11 mouse cellular contexts compared by ENCODE assay signal in genomic region chr9:72094675-72095074, GRCm38 (mm10). TPM values are rescaled to one million over a fixed set of nuclear protein-coding genes. Genes with fewer than 3 reads are reported as not detected.
DNase-seq lines count a peak whose midpoint lies in the region; ATAC-seq and TF ChIP-seq lines count a peak whose summit lies in the region.
"Had no signal": no experiment of that assay in that cellular context is flagged by ENCODE, and none has a peak within 500 bp of the region (broad histone marks: within the 10 kb centered on the region; RNA-seq: fewer than 3 reads in every experiment).

No protein-coding gene starts in this region.

- no peak overlapping the region for H3K4me3 ChIP-seq in kidney, postnatal 0 days (replicated peaks; ENCODE audit: low read depth, low read length)
- H3K4me3 ChIP-seq in kidney, embryonic 16.5 days (ENCODE audit: low read length), result no peak overlapping the region
- H3K4me3 ChIP-seq: neural tube, embryonic 12.5 days had no signal

- ATAC-seq in kidney, postnatal 0 days (replicated peaks; ENCODE audit: low FRiP score, low read depth), result no peak
- no peak for ATAC-seq in kidney, embryonic 16.5 days (ENCODE audit: low FRiP score, low TSS enrichment)

- WGBS in kidney, postnatal 0 days, result 83% methylated on average over 5 of the region's 5 CpGs
- 86% methylated on average over 5 of the region's 5 CpGs for WGBS in kidney, embryonic 16.5 days

- H3K4me2 ChIP-seq in kidney, postnatal 0 days (ENCODE audit: low read length), result no peak overlapping the region
- no peak overlapping the region for H3K4me2 ChIP-seq in kidney, embryonic 16.5 days (replicated peaks; ENCODE audit: low read depth, low read length)
- H3K4me2 ChIP-seq: neural tube, embryonic 12.5 days had no signal

- peak; percentile 66 for DNase-seq in kidney, postnatal 0 days (ENCODE audit: low spot score)
- peak; percentile 72 for DNase-seq in 416B (ENCODE audit: low read depth)
- DNase-seq in CD4-positive helper T cell, adult 2 months (ENCODE audit: low read depth, low spot score), result peak; percentile 47
- peak; percentile 44 for DNase-seq in embryo, embryonic 11 days
- no peak for DNase-seq in frontal cortex, postnatal 14 days (ENCODE audit: low spot score in 2 of 2)
- no peak for DNase-seq in urinary bladder, postnatal 36 days (ENCODE audit: low spot score in 2 of 2)
- DNase-seq: gastrocnemius, postnatal 10 days; lung, postnatal 14 days; thymus, postnatal 36 days had no signal

- no peak overlapping the region for H3K9ac ChIP-seq in kidney, postnatal 0 days (ENCODE audit: low read depth, low read length)
- no peak overlapping the region for H3K9ac ChIP-seq in kidney, embryonic 16.5 days (replicated peaks; ENCODE audit: low read length)
- H3K9ac ChIP-seq: neural tube, embryonic 12.5 days had no signal

- H3K27me3 ChIP-seq in kidney, postnatal 0 days (ENCODE audit: insufficient read depth, low read length), result no peaks in the 10 kb centered on the region
- no peaks in the 10 kb centered on the region for H3K27me3 ChIP-seq in kidney, embryonic 16.5 days (ENCODE audit: insufficient read depth, low read length)
- H3K27me3 ChIP-seq: neural tube, embryonic 12.5 days had no signal

- no peaks in the 10 kb centered on the region for H3K9me3 ChIP-seq in kidney, postnatal 0 days (replicated peaks; ENCODE audit: low read length)
- H3K9me3 ChIP-seq in kidney, embryonic 16.5 days (ENCODE audit: low read length), result no peaks in the 10 kb centered on the region
- H3K9me3 ChIP-seq: neural tube, embryonic 12.5 days had no signal

- no peaks in the 10 kb centered on the region for H3K4me1 ChIP-seq in kidney, postnatal 0 days (replicated peaks; ENCODE audit: insufficient read depth, low read length)
- H3K4me1 ChIP-seq in kidney, embryonic 16.5 days (ENCODE audit: insufficient read depth, low read length), result 0 out of 2 replicates have a peak, but pooled peaks cover 5% of the 10 kb centered on the region
- H3K4me1 ChIP-seq: neural tube, embryonic 12.5 days had no signal

- no peak overlapping the region for H3K27ac ChIP-seq in kidney, postnatal 0 days
- H3K27ac ChIP-seq in kidney, embryonic 16.5 days (ENCODE audit: low read length), result no peak overlapping the region
- H3K27ac ChIP-seq: neural tube, embryonic 12.5 days had no signal

- no peaks in the 10 kb centered on the region for H3K36me3 ChIP-seq in kidney, postnatal 0 days (ENCODE audit: insufficient read depth, low read length)
- peaks cover 5% of the 10 kb centered on the region; the same call in 1 of the 2 replicates for H3K36me3 ChIP-seq in kidney, embryonic 16.5 days (ENCODE audit: insufficient read depth, low read length)

- peak; percentile 58 for TF ChIP-seq CTCF in kidney, postnatal 0 days (IDR thresholded peaks at IDR 0.05; ENCODE audit: low read depth)

RNA-seq across cellular contexts. Expression of gene Tcf12, which starts 17.0 kb away (rescaled TPM):
- 44.9 and 47.4 TPM in 2 replicates for polyA plus RNA-seq in kidney, postnatal 0 days (2015; fragmentation: Nextera tagmentation; extraction: Ambion mirVana)
- polyA plus RNA-seq in kidney, embryonic 16.5 days (2015; fragmentation: Nextera tagmentation; extraction: Ambion mirVana), result 56.5 and 65.5 TPM in 2 replicates

Comparison
In these comparisons a context has a peak if more than half of its experiments do, and no peak if none do; other contexts are left out.
1. DNase-seq: peak in kidney, postnatal 0 days (single experiment), 416B (single experiment), CD4-positive helper T cell, adult 2 months (single experiment) and embryo, embryonic 11 days (single experiment); none in frontal cortex, postnatal 14 days (0 of 2) and urinary bladder, postnatal 36 days (0 of 2).